Mouse (Mus musculus): Measurements from ENCODE around the gene Asb18. TPM values are rescaled to one million over a fixed set of nuclear protein-coding genes. Genes with fewer than 3 reads are reported as not detected.

Gene Asb18
- polyA plus RNA-seq, 1 experiment, result not detected

- no peak overlapping the region for H3K27ac ChIP-seq (ENCODE audit: insufficient read depth, low read length)
- peaks cover 2% of the 10 kb centered on the region for H3K4me1 ChIP-seq (ENCODE audit: control insufficient read depth, insufficient read depth, low read length)
- no peak for TF ChIP-seq CTCF (IDR thresholded peaks at IDR 0.05; ENCODE audit: low read depth, low read length)
- TF ChIP-seq POLR2A (IDR thresholded peaks at IDR 0.05; ENCODE audit: insufficient read depth, low read length), result no peak
- TF ChIP-seq EP300 (IDR thresholded peaks at IDR 0.05; ENCODE audit: insufficient read depth, low read depth, low read length), result no peak
- no peaks in the 10 kb centered on the region for H3K9me3 ChIP-seq (replicated peaks; ENCODE audit: control insufficient read depth, insufficient read depth, low read length, poor library complexity, severe bottlenecking)
- no peak overlapping the region for H3K9ac ChIP-seq (ENCODE audit: low read depth, poor library complexity, severe bottlenecking)
- H3K4me3 ChIP-seq (ENCODE audit: low read depth, low read length), result no peak overlapping the region
- H3K27me3 ChIP-seq (ENCODE audit: control insufficient read depth, insufficient read depth, low read length, poor library complexity, severe bottlenecking), result no peaks in the 10 kb centered on the region
- no peaks in the 10 kb centered on the region for H3K36me3 ChIP-seq (ENCODE audit: control insufficient read depth, insufficient read depth, low read length, poor library complexity, severe bottlenecking)
Observed at GRCm38 (mm10) chr1:89918111-89918510, 96.4 kb downstream of the Asb18 start.

- H3K9ac ChIP-seq (ENCODE audit: low read depth, poor library complexity, severe bottlenecking), result no peak overlapping the region
- H3K36me3 ChIP-seq (ENCODE audit: control insufficient read depth, insufficient read depth, low read length, poor library complexity, severe bottlenecking), result no peaks in the 10 kb centered on the region
- H3K4me3 ChIP-seq (ENCODE audit: low read depth, low read length), result no peak overlapping the region
- H3K4me1 ChIP-seq (ENCODE audit: control insufficient read depth, insufficient read depth, low read length), result peaks cover 3% of the 10 kb centered on the region
- no peaks in the 10 kb centered on the region for H3K9me3 ChIP-seq (replicated peaks; ENCODE audit: control insufficient read depth, insufficient read depth, low read length, poor library complexity, severe bottlenecking)
- TF ChIP-seq CTCF (IDR thresholded peaks at IDR 0.05; ENCODE audit: low read depth, low read length) (no peak), EP300 (IDR thresholded peaks at IDR 0.05; ENCODE audit: insufficient read depth, low read depth, low read length) (no peak), POLR2A (IDR thresholded peaks at IDR 0.05; ENCODE audit: insufficient read depth, low read length) (no peak)
- no peak overlapping the region for H3K27ac ChIP-seq (ENCODE audit: insufficient read depth, low read length)
- H3K27me3 ChIP-seq (ENCODE audit: control insufficient read depth, insufficient read depth, low read length, poor library complexity, severe bottlenecking), result no peaks in the 10 kb centered on the region
Observed at GRCm38 (mm10) chr1:89913611-89914010, 100.9 kb downstream of the Asb18 start.

DNA sequence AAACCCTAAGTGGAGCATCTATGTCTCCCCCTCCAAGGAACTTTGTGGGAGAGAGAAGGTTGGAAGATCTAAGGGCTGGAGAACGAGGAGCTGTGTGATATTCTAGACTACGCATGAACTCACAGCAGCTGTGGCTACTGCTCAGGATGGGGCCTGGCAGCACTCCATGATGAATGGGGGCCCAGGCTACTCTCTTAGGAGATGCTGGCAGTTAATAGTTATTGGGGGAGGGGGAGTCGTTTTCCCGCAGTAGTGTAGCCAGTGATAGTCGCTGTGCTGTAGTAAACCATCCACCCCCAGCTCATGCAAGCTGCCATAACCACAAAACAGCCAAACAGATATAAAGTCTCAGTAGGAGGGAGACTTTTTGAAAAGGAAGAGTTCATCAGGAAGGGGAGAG lies 102.1 kb downstream of the Asb18 start:
- no peaks in the 10 kb centered on the region for H3K9me3 ChIP-seq (replicated peaks; ENCODE audit: control insufficient read depth, insufficient read depth, low read length, poor library complexity, severe bottlenecking)
- no peaks in the 10 kb centered on the region for H3K36me3 ChIP-seq (ENCODE audit: control insufficient read depth, insufficient read depth, low read length, poor library complexity, severe bottlenecking)
- no peaks in the 10 kb centered on the region for H3K27me3 ChIP-seq (ENCODE audit: control insufficient read depth, insufficient read depth, low read length, poor library complexity, severe bottlenecking)
- H3K4me1 ChIP-seq (ENCODE audit: control insufficient read depth, insufficient read depth, low read length), result peaks cover 3% of the 10 kb centered on the region
- H3K4me3 ChIP-seq (ENCODE audit: low read depth, low read length), result no peak overlapping the region
- no peak overlapping the region for H3K9ac ChIP-seq (ENCODE audit: low read depth, poor library complexity, severe bottlenecking)
- no peak overlapping the region for H3K27ac ChIP-seq (ENCODE audit: insufficient read depth, low read length)
- TF ChIP-seq EP300 (IDR thresholded peaks at IDR 0.05; ENCODE audit: insufficient read depth, low read depth, low read length) (no peak), CTCF (IDR thresholded peaks at IDR 0.05; ENCODE audit: low read depth, low read length) (no peak), POLR2A (IDR thresholded peaks at IDR 0.05; ENCODE audit: insufficient read depth, low read length) (no peak)

DNA sequence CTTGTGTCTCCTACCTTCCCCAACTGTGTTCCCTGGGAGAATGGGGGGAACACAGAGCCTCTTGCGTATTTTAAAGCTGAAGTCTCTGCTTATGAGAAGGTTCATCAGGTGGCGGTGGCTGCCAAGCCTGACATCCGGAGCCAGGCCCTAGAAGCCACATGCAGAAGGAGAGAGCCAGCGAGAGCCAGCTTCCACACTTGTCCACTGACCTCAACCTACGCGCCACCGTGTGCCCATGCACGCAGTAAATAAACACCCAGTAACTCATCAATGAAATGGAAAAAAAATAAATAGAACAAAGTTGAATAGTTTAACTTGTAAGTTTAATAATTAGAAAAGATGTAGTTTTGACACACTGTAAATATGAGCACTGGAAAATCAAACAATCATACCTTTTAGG lies 104.7 kb downstream of the Asb18 start:
- Histone ChIP-seq H3K9ac (ENCODE audit: low read depth, poor library complexity, severe bottlenecking) (no peak overlapping the region), H3K4me1 (ENCODE audit: control insufficient read depth, insufficient read depth, low read length) (peaks cover 3% of the 10 kb centered on the region), H3K9me3 (replicated peaks; ENCODE audit: control insufficient read depth, insufficient read depth, low read length, poor library complexity, severe bottlenecking) (no peaks in the 10 kb centered on the region; the same call in 1 of the 2 replicates), H3K4me3 (ENCODE audit: low read depth, low read length) (no peak overlapping the region), H3K27ac (ENCODE audit: insufficient read depth, low read length) (no peak overlapping the region), H3K36me3 (ENCODE audit: control insufficient read depth, insufficient read depth, low read length, poor library complexity, severe bottlenecking) (no peaks in the 10 kb centered on the region), H3K27me3 (ENCODE audit: control insufficient read depth, insufficient read depth, low read length, poor library complexity, severe bottlenecking) (no peaks in the 10 kb centered on the region)
- TF ChIP-seq CTCF (IDR thresholded peaks at IDR 0.05; ENCODE audit: low read depth, low read length) (no peak), EP300 (IDR thresholded peaks at IDR 0.05; ENCODE audit: insufficient read depth, low read depth, low read length) (no peak)

DNA sequence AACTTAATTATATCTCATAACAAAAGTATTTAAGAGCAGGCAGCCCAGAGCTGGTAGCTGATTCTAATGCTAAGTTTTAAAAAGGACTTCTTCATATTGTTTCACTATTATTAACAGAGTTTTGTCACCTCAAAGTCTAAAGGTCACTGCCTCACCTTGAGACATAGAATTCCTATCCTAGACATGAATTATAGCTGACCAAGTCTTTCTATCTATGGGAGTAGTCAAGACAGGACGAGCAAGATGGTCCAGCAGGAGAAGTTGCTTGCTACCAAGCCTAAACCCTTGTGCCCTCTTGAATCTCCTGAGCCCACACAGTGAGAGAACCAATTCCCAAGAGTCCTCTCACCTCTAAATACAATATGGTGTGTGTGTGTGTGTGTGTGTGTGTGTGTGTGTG lies 111.8 kb downstream of the Asb18 start:
- Histone ChIP-seq H3K9me3 (replicated peaks; ENCODE audit: control insufficient read depth, insufficient read depth, low read length, poor library complexity, severe bottlenecking) (no peaks in the 10 kb centered on the region; the same call in 1 of the 2 replicates), H3K36me3 (ENCODE audit: control insufficient read depth, insufficient read depth, low read length, poor library complexity, severe bottlenecking) (no peaks in the 10 kb centered on the region), H3K9ac (ENCODE audit: low read depth, poor library complexity, severe bottlenecking) (no peak overlapping the region), H3K27me3 (ENCODE audit: control insufficient read depth, insufficient read depth, low read length, poor library complexity, severe bottlenecking) (no peaks in the 10 kb centered on the region), H3K4me3 (ENCODE audit: low read depth, low read length) (no peak overlapping the region), H3K27ac (ENCODE audit: insufficient read depth, low read length) (no peak overlapping the region), H3K4me1 (ENCODE audit: control insufficient read depth, insufficient read depth, low read length) (no peaks in the 10 kb centered on the region)
- TF ChIP-seq CTCF (IDR thresholded peaks at IDR 0.05; ENCODE audit: low read depth, low read length), result no peak
- TF ChIP-seq EP300 (IDR thresholded peaks at IDR 0.05; ENCODE audit: insufficient read depth, low read depth, low read length), result no peak
- TF ChIP-seq POLR2A (IDR thresholded peaks at IDR 0.05; ENCODE audit: insufficient read depth, low read length), result no peak

DNA sequence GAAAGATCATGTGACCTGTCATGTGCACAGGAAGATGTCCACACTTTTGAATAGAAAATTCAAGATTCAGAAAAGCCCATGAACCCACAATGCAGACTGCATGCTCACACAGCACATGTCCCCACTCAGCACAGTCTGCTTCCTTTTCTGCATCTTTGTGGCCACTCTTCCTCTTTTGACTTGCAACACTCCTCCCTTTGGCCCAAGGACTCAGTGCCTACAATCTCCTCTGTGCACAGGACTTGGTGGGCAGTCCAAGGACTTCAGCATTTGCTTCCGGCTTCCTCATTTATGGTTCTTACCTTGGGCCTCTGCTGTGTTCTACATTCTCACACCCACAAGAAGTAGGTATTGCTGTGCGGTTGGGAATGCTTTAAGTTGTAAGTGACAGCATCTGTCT lies 112.2 kb downstream of the Asb18 start:
- H3K4me3 ChIP-seq (ENCODE audit: low read depth, low read length), result no peak overlapping the region
- TF ChIP-seq POLR2A (IDR thresholded peaks at IDR 0.05; ENCODE audit: insufficient read depth, low read length) (no peak), CTCF (IDR thresholded peaks at IDR 0.05; ENCODE audit: low read depth, low read length) (no peak), EP300 (IDR thresholded peaks at IDR 0.05; ENCODE audit: insufficient read depth, low read depth, low read length) (no peak)
- H3K9me3 ChIP-seq (replicated peaks; ENCODE audit: control insufficient read depth, insufficient read depth, low read length, poor library complexity, severe bottlenecking), result no peaks in the 10 kb centered on the region; the same call in 1 of the 2 replicates
- no peaks in the 10 kb centered on the region for H3K36me3 ChIP-seq (ENCODE audit: control insufficient read depth, insufficient read depth, low read length, poor library complexity, severe bottlenecking)
- no peaks in the 10 kb centered on the region for H3K4me1 ChIP-seq (ENCODE audit: control insufficient read depth, insufficient read depth, low read length)
- no peak overlapping the region for H3K9ac ChIP-seq (ENCODE audit: low read depth, poor library complexity, severe bottlenecking)
- no peak overlapping the region for H3K27ac ChIP-seq (ENCODE audit: insufficient read depth, low read length)
- no peaks in the 10 kb centered on the region for H3K27me3 ChIP-seq (ENCODE audit: control insufficient read depth, insufficient read depth, low read length, poor library complexity, severe bottlenecking)
